Mouse (Mus musculus) adrenal gland (tissue): ENCODE data around the gene Unc5a.

Source experiments
- intact Hi-C: fragments of 180-260 bp; cut with DNase I; formaldehyde crosslinking; loops from one replicate; pipeline ENCODE4 v1.15.1; 2025

The Unc5a gene

GRCm38 (mm10) chr13:54955695-54956471, 6.7 kb downstream of the Unc5a start:
- intact Hi-C loops = no loop called here

DNA sequence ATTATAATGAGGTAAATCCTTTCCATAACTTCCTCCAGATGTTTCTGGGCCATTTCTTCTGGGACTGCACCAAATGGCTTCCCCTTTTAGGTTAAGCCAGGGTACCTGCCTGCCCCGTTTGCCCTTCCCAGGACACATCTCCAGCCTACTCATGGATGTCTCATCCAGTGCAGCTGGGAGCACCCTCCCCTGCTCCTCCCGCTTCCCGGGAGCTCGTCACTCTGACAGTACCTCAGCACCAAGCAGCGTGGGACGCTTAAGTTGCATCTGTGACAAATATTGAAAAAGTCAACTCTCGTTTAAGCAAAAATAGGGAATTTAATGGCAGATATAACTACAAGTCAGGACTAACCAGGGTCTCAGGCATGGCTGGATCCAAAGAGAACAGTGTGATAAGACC, 8.1 kb downstream of the Unc5a start:
- intact Hi-C loops = no loop called here

DNA sequence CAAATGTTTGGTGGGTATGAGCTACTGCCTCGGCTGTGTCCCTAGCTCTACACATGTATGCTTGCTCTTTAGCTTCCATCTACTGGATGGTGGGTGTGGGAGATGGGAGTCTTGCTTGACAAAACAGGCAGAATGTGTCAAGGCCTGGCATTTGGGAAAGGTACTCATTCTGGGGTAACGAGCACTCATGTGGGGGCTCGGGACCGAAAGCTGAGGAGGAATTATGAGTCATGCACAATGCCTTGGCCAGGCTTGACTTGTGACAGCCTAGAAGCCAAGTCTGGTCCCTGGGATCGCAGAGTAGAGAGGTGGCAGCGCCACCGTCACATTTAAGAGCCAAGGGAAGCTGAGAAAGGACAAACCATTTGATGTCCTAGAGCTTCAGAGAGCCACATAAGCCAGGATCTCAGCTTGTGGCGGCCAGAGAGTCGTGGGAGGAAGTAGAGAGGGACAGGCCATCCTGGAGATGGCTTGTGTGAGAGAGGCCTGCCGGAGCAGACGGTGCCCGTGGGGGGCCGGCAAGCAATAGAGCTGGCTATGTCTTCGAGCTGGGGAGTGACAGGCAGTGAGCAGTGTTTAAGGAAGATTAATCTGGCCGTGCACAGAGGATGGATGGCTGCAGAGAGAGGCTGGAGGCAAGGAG, 10.0 kb downstream of the Unc5a start:
- intact Hi-C loops = no loop called here

DNA sequence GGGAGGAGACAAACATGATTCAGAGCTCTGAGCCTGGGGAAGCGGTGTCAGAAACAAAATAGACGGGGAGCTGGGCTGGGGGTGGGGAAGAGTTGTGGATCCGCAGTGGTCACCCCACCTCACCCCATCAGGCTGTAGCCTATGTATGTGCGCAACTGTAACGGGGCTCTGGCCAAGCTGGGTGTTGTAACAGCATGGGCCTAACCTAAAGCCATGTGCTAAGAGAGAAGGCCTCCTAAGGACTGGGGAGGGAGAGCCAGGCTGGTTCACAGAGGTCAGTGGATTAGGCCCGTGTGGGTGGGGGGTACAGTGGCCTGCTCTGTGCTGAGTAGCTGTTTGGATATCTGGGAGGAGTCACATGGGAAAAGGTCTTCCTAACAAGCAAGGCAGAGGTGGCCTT, 10.6 kb downstream of the Unc5a start:
- intact Hi-C loops = no loop called here

DNA sequence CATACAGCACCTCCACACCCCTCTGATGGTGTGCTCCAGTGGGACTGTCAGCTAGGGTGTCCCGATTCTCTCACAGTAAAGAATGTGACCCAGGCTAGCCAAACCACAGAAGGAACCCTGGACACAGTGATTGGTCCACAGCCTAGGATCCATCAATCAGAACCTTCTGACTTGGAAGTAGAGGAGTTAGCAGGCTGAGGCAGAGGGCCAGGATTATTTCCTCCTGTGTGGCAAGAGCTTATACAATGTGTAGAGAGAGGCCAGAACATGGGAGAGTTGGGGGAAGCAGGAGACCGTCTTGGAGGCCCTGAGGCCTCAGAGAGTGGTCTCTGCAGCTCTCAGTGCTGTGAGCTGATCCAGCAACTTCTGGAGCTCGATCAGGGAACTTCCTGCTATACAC, 11.3 kb downstream of the Unc5a start:
- intact Hi-C loops = no loop called here

GRCm38 (mm10) chr13:54965256-54965655, 16.0 kb downstream of the Unc5a start:
- intact Hi-C loops = loop anchor here (5.0 kb wide), 1 partner anchor 168 kb away; no protein-coding TSS in a partner anchor

- intact Hi-C loops = loop anchor here (5.0 kb wide), 1 partner anchor 170 kb away; no protein-coding TSS in a partner anchor
Measured at GRCm38 (mm10) chr13:54967501-54967900, 18.3 kb downstream of the Unc5a start.

GRCm38 (mm10) chr13:54968636-54969035, 19.4 kb downstream of the Unc5a start:
- intact Hi-C loops = loop anchor here (5.0 kb wide), 1 partner anchor 171 kb away; no protein-coding TSS in a partner anchor

DNA sequence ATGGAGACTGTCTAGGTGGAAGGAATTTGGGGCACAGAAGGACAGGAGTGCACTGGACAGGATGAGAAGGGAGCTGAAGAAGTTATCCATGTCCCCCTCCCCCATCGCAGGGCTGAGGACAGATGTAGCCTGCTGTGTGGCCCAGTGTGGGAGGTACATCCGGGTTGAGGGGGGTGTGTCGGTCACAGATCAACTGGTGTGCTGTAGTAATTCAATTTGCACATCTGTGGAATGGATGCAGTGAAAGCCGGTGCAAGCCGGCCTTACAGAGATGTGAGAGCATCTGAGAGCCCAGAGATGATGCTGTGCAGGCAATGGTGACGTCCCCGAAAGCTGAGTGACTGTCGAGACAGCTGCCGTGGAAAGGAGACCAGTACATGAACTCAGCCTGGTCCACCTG, 20.3 kb downstream of the Unc5a start:
- intact Hi-C loops = loop anchor here (5.0 kb wide), 1 partner anchor 172 kb away; no protein-coding TSS in a partner anchor

- intact Hi-C loops = no loop called here
Measured at GRCm38 (mm10) chr13:54970521-54971247, 21.5 kb downstream of the Unc5a start.

GRCm38 (mm10) chr13:54975546-54975945, 26.3 kb downstream of the Unc5a start:
- intact Hi-C loops = no loop called here

GRCm38 (mm10) chr13:54978804-54979203, 29.6 kb downstream of the Unc5a start:
- intact Hi-C loops = no loop called here

DNA sequence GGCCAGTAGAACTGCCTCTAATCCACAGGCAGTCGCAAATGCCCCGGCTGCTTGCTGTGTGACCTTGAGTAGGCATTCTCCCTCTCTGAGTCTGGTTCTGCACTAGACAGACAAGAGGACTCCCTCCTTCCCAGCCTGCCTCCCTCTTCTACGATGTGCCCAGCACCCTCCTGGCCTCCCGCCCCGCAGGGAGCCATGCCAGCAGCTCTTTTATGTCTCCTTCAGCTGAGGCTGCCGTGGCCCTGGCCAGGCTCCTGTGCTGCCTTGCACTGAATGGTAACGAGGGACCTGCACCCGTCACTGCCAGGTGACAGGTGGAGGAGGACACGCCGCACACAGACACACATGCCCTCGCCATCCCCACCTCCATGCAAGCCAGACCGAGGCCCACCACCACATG, 31.7 kb downstream of the Unc5a start:
- intact Hi-C loops = no loop called here

DNA sequence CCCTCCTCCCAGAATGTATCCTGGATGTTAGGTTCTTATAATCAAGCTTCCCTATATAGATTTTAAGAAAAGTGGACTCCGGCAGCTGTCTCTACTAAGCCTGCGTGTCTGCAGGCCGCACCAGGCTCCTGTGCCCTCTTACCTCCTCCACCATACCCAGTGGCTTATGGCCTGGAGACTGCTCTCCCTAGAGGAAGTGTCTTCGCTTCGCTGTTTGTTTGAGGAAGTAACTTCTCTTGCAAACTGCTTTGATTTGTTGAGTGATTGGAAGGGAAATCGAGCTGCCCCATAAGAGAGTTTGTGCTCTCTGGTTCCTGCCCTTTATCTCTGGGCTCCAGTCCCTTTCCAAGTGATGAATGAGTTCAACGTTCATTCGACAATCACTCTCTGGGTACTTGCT, 33.8 kb downstream of the Unc5a start:
- intact Hi-C loops = no loop called here

DNA sequence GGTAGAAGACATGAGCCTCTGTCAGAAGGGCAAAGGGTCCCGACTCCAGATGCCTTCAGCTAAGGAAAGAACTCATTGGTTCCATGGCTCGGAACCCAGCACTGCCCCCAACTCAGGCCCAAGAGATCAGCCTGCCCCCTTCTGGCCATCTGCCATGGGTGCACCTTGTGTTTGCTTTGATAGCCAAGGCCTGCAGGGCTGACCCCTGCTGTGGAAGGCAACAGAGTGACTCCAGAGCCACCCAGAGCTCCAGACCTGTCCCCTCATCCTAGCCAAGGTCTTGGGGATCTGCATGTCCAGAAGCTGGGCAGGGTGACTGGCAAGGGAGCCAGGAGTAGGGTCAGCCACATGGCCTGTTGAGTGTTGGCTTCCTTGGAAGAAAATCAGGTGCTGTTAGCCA, 34.4 kb downstream of the Unc5a start:
- intact Hi-C loops = no loop called here

DNA sequence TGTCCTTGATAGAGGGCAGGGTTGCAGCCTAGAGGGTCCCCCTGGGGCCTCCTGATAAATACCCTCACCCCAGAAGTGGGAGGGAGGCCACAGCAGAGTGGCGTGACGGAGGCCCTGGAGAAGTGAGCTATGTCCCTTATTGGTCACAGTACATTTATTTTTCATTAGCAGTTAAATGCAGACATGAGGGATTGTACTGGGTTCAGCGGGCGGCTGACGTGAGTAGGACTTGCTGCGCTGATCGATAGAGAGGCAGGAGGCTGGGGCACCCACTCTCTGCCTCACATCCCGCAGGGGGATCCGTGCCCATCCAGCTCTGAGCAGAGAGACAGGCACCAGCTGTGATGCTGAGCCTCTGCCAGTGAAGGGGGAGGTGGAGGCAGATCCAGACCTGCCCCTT, 38.2 kb downstream of the Unc5a start:
- intact Hi-C loops = no loop called here

- intact Hi-C loops = no loop called here
Measured at GRCm38 (mm10) chr13:54988181-54988760, 39.1 kb downstream of the Unc5a start.

DNA sequence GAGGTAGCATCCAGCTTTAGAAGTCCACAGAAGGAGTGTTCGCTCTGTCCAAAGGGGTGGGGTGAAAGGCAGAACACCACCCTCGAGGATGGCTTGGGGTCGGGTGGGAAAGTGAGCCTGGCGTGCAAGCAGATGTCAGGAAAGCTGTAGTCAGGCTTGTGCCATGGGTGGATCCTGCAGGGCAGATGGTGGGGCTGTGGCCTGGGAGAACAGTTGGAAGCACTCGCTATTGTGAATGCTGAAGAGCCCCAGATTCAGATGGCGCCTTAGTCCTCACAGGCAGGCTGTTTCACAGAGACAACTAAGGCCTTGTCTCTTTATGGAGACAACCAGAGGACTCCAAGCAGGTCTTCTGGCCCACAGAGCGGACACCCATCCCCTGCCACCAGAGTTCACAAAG, 43.0 kb downstream of the Unc5a start:
- intact Hi-C loops = no loop called here

DNA sequence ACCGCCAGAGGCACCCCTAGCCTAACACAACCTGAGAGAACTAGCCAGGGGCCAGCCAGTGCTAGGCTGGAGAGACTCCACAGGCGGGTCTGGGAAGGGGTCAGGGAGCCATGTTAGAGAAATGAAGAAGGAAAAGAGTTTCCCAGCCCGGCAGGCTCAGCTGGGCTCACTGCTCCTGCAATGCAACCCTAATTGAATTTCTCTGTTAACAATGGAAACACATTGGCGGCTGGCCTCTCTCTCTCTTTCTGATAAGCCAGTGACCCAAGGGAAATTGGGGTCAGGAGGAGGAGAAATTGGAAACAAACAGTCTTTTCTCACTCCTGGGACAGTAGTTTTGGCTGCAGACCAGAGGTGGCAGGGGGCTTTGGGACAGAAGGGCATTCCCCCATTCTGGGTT, 45.4 kb downstream of the Unc5a start:
- intact Hi-C loops = no loop called here

- intact Hi-C loops = no loop called here
Measured at GRCm38 (mm10) chr13:54995161-54995560, 46.0 kb downstream of the Unc5a start.

DNA sequence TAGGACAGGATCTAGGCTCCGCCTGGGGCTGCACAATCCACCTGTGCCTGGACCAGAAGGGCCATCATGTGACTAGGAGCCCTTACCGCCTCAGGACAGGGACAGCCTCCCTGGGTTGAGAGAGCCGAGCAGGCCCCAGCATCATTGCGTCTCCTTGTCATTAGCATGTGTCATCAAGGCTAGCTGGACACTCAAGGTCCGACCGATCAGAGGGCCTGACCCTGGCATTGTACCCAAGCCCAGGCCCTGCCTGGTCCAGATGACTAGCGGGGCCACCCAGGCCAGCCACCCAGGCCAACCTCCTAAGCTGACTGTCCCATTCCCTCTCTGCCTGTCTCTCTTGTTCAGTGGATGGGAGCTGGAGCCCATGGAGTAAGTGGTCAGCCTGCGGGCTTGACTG, 48.4 kb downstream of the Unc5a start:
- intact Hi-C loops = no loop called here

GRCm38 (mm10) chr13:55000433-55000832, 51.2 kb downstream of the Unc5a start:
- intact Hi-C loops = no loop called here
